Mouse (Mus musculus) bone marrow, adult 2 months (tissue): Measurements from ENCODE around the gene Ccnt1. TPM values are rescaled to one million over a fixed set of nuclear protein-coding genes. Genes with fewer than 3 reads are reported as not detected.

Experiments used
- H3K27ac ChIP-seq: fragments of 200-500 bp; 2 replicates; pipeline ENCODE4 v1.5.1; 2012; ENCODE audit warnings: low read depth, mild to moderate bottlenecking, control low read depth, inconsistent platforms, low read length; ENCODE audit not compliant: control insufficient read depth, poor library complexity, insufficient read depth
- H3K4me1 ChIP-seq: fragments of 200-500 bp; 2 replicates; pipeline ENCODE4 v1.6.1; 2011; ENCODE audit warnings: low read length; ENCODE audit not compliant: control insufficient read depth, insufficient read depth
- H3K4me3 ChIP-seq: fragments of 200-500 bp; replicated peaks from 2 replicates; pipeline ENCODE3; 2011; ENCODE audit warnings: mild to moderate bottlenecking, low read depth, low read length, control low read depth; ENCODE audit not compliant: control insufficient read depth
- CTCF ChIP-seq: fragments of 200-500 bp; IDR thresholded peaks from 2 replicates; pipeline ENCODE4 v1.5.1; 2011; ENCODE audit warnings: low read length, control low read depth; ENCODE audit not compliant: control insufficient read depth, insufficient read depth
- POLR2A ChIP-seq: fragments of 200-500 bp; IDR thresholded peaks from 2 replicates; pipeline ENCODE4 v1.6.1; 2011; ENCODE audit warnings: low read depth, mild to moderate bottlenecking, control low read depth, low read length, borderline replicate concordance; ENCODE audit not compliant: control insufficient read depth
- WGBS: fragments of 180-500 bp; shearing (Covaris S2); methylation state at CpG from one replicate; pipeline ENCODE4 v1.1.7; 2018; 5-methylcytosine and 5-hydroxymethylcytosine counted together
- polyA plus RNA-seq: library from polyadenylated mRNA; stranded (reverse); fragments of >200 nt; gene quantifications from 2 replicates; pipeline ENCODE4 v1.2.4, GENCODE M21; 2011; ENCODE audit warnings: low replicate concordance; ENCODE audit not compliant: missing spikeins, insufficient read depth, insufficient read length

The Ccnt1 gene
- polyA plus RNA-seq, 1 experiment = 31.3 TPM

GRCm38 (mm10) chr15:98545151-98545550 is 25.6 kb downstream of the Ccnt1 start:
- Histone ChIP-seq H3K27ac (no peak overlapping the region), H3K4me3 (no peak overlapping the region), H3K4me1 (peaks cover 1% of the 10 kb centered on the region; the same call in 1 of the 2 replicates)
- WGBS = 95% methylated on average over 3 of the region's 3 CpGs
- TF ChIP-seq CTCF (no peak), POLR2A (no peak)

GRCm38 (mm10) chr15:98543341-98543740 is 27.4 kb downstream of the Ccnt1 start:
- Histone ChIP-seq H3K4me1 (peaks cover 1% of the 10 kb centered on the region; the same call in 1 of the 2 replicates), H3K27ac (no peak overlapping the region), H3K4me3 (no peak overlapping the region)
- 84% methylated on average over 4 of the region's 4 CpGs for WGBS
- no peak for TF ChIP-seq CTCF
- no peak for TF ChIP-seq POLR2A

- H3K4me3 ChIP-seq = no peak overlapping the region
- WGBS = 25% methylated on average over 6 of the region's 6 CpGs
- TF ChIP-seq POLR2A = no peak
- no peak for TF ChIP-seq CTCF
- peaks cover 1% of the 10 kb centered on the region; the same call in 1 of the 2 replicates for H3K4me1 ChIP-seq
- H3K27ac ChIP-seq = no peak overlapping the region; the same call in 1 of the 2 replicates
These were observed 29.7 kb downstream of the Ccnt1 start for GRCm38 (mm10) chr15:98541064-98541463.

- WGBS = 83% methylated on average over 4 of the region's 4 CpGs
- peaks cover 1% of the 10 kb centered on the region; the same call in 1 of the 2 replicates for H3K4me1 ChIP-seq
- H3K27ac ChIP-seq = no peak overlapping the region
- no peak for TF ChIP-seq CTCF
- TF ChIP-seq POLR2A = no peak
- H3K4me3 ChIP-seq = no peak overlapping the region
These were observed 32.8 kb downstream of the Ccnt1 start for GRCm38 (mm10) chr15:98537923-98538322.

GRCm38 (mm10) chr15:98536828-98537510 is 33.8 kb downstream of the Ccnt1 start:
- Histone ChIP-seq H3K4me1 (peaks cover 1% of the 10 kb centered on the region; the same call in 1 of the 2 replicates), H3K4me3 (no peak overlapping the region), H3K27ac (no peak overlapping the region)
- TF ChIP-seq POLR2A = no peak
- TF ChIP-seq CTCF = no peak
- WGBS = 88% methylated on average over 8 of the region's 8 CpGs

GRCm38 (mm10) chr15:98535921-98536320 is 34.8 kb downstream of the Ccnt1 start:
- 75% methylated on average over 4 of the region's 4 CpGs for WGBS
- Histone ChIP-seq H3K27ac (no peak overlapping the region), H3K4me3 (no peak overlapping the region), H3K4me1 (no peaks in the 10 kb centered on the region; the same call in 1 of the 2 replicates)
- TF ChIP-seq POLR2A = no peak
- TF ChIP-seq CTCF = no peak

- TF ChIP-seq POLR2A (peak; percentile 98; the same call in 1 of the 2 replicates), CTCF (peak; percentile 19; the same call in 1 of the 2 replicates)
- peak within 1 kb of the TSS; percentile 97 for H3K27ac ChIP-seq
- H3K4me1 ChIP-seq = no peaks in the 10 kb centered on the region; the same call in 1 of the 2 replicates
- peak within 1 kb of the TSS; percentile 84 for H3K4me3 ChIP-seq
- under 1% methylated on average over 70 of the region's 70 CpGs for WGBS
These were observed 36.7 kb downstream of the Ccnt1 start, which contains the start of gene Kansl2 for GRCm38 (mm10) chr15:98533881-98534627. Gene Kansl2 (minus strand): TSS chr15:98534264.

GRCm38 (mm10) chr15:98533035-98533531 is 37.6 kb downstream of the Ccnt1 start:
- no peaks in the 10 kb centered on the region; the same call in 1 of the 2 replicates for H3K4me1 ChIP-seq
- H3K4me3 ChIP-seq = peak overlapping the region; percentile 49
- no peak for TF ChIP-seq POLR2A
- no peak for TF ChIP-seq CTCF
- under 1% methylated on average over 18 of the region's 18 CpGs for WGBS
- no peak overlapping the region for H3K27ac ChIP-seq
